Mouse (Mus musculus) cortical plate, adult 2 months (tissue): ENCODE results near the gene Smg5.

ENCODE experiments used
- CTCF ChIP-seq: fragments of 200-500 bp; IDR thresholded peaks from 2 replicates; pipeline ENCODE4 v1.5.1; 2011; ENCODE audit warnings: mild to moderate bottlenecking, control low read depth, low read length; ENCODE audit not compliant: insufficient read depth; ENCODE audit errors: extremely low read depth
- POLR2A ChIP-seq: fragments of 200-500 bp; IDR thresholded peaks from 2 replicates; pipeline ENCODE4 v1.6.1; 2011; ENCODE audit warnings: mild to moderate bottlenecking, low read length, control low read depth; ENCODE audit not compliant: insufficient read depth; ENCODE audit errors: extremely low read depth

GRCm38 (mm10) chr3:88395742-88396141 lies 59.7 kb downstream of the Smg5 start:
- no peak for TF ChIP-seq CTCF
- TF ChIP-seq POLR2A: no peak
